Mouse (Mus musculus): ENCODE data around the gene Txnrd2. TPM values are rescaled to one million over a fixed set of nuclear protein-coding genes. Genes with fewer than 3 reads are reported as not detected.

Gene Txnrd2
- polyA plus RNA-seq, 1 experiment from 2014 or later: 24.8 TPM

DNA sequence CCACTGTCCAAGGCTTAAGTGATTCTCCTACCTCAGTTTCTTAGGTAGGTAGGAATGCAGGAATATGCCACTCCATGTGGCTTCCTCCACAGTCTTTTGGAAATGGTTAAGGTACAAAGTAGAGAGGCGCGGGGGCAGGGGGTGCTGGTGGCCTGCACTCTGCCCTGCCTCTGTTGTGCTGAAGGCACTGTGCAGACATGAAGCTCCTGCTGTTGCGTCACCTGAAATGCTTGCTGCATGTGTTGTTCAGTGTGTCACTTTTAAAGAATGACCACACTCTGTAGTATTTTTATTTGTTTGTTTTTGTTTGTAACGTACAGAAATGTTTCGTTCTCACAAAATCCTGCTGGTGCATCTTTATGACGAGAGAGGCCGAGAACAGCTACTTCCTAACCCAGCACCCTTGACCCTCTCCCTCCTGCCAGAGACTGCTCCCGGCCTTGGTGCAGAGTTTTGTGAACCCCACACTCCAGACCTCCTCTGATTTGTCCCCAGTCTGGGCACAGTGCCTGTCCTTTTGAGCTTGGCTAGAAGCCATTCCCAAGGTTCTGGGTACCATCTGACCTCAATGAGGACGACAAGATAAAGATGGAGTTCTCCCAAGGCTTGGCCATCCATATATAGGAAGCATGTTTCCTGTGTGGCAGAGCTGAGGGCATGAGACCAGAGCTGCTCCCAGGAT lies 43.0 kb upstream of the Txnrd2 start:
- Histone ChIP-seq H3K27ac (ENCODE audit: low read depth, low read length) (no peak overlapping the region), H3K36me3 (ENCODE audit: control insufficient read depth, insufficient read depth) (no peaks in the 10 kb centered on the region), H3K27me3 (replicated peaks; ENCODE audit: control insufficient read depth, insufficient read depth, low read length) (no peaks in the 10 kb centered on the region), H3K9ac (ENCODE audit: low read depth, low read length) (no peak overlapping the region), H3K4me3 (ENCODE audit: low read depth, low read length) (no peak overlapping the region), H3K4me2 (replicated peaks; ENCODE audit: low read depth) (no peak overlapping the region), H3K9me3 (ENCODE audit: control insufficient read depth) (no peaks in the 10 kb centered on the region), H3K4me1 (replicated peaks; ENCODE audit: control insufficient read depth, insufficient read depth, low read length) (no peaks in the 10 kb centered on the region)
- ATAC-seq: no peak
- no peak for TF ChIP-seq CTCF (IDR thresholded peaks at IDR 0.05; ENCODE audit: low read depth)
- 69% methylated on average over 9 of the region's 9 CpGs for WGBS

DNA sequence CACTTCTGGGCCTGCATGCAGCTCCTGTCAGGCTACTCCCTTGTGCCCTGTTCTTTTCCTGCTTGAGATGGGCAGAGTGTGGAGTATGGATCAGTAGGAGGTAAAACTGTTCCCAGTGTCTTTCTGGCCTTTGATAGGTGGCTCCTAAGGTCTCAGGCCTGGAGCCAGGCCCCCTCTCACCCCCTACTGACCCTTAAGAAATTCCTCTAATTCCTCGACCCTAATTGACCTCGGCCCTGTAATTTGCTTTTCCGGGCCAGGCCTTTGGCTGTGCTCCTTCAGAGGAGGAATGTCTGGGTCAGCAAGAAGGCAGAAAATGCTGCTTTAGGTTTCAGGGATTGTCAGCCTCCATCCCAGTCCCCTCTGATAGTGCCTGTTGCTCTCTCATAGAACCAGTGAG lies 42.4 kb upstream of the Txnrd2 start:
- Histone ChIP-seq H3K36me3 (ENCODE audit: control insufficient read depth, insufficient read depth) (no peaks in the 10 kb centered on the region), H3K4me2 (replicated peaks; ENCODE audit: low read depth) (no peak overlapping the region), H3K9me3 (ENCODE audit: control insufficient read depth) (no peaks in the 10 kb centered on the region), H3K27ac (ENCODE audit: low read depth, low read length) (no peak overlapping the region), H3K9ac (ENCODE audit: low read depth, low read length) (no peak overlapping the region), H3K4me3 (ENCODE audit: low read depth, low read length) (no peak overlapping the region), H3K4me1 (replicated peaks; ENCODE audit: control insufficient read depth, insufficient read depth, low read length) (no peaks in the 10 kb centered on the region), H3K27me3 (replicated peaks; ENCODE audit: control insufficient read depth, insufficient read depth, low read length) (no peaks in the 10 kb centered on the region)
- no peak for TF ChIP-seq CTCF (IDR thresholded peaks at IDR 0.05; ENCODE audit: low read depth)
- ATAC-seq: no peak
- WGBS: 47% methylated on average over 3 of the region's 3 CpGs

DNA sequence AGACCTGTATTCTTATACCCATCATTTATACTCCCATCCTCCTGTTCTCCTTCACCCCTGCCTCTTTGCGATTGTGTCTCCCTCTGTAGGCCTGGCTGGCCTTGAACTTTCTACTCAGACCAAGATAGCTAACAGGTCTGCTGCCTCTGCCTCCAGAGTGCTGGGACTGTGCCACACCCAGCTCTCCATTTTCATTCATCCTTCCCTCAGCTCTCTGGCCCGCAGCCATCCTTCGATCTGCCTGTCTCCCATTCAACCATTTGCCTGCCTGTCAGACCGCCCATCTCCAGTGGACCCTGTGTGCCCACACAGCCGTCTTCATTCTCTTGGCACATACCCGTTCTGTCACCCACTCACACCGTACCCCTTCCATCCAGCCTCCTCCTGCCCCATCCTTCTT lies 42.0 kb upstream of the Txnrd2 start:
- Histone ChIP-seq H3K27me3 (replicated peaks; ENCODE audit: control insufficient read depth, insufficient read depth, low read length) (no peaks in the 10 kb centered on the region), H3K4me2 (replicated peaks; ENCODE audit: low read depth) (no peak overlapping the region), H3K36me3 (ENCODE audit: control insufficient read depth, insufficient read depth) (no peaks in the 10 kb centered on the region), H3K27ac (ENCODE audit: low read depth, low read length) (no peak overlapping the region), H3K4me1 (replicated peaks; ENCODE audit: control insufficient read depth, insufficient read depth, low read length) (no peaks in the 10 kb centered on the region), H3K9ac (ENCODE audit: low read depth, low read length) (no peak overlapping the region), H3K4me3 (ENCODE audit: low read depth, low read length) (no peak overlapping the region), H3K9me3 (ENCODE audit: control insufficient read depth) (no peaks in the 10 kb centered on the region)
- whole genome bisulfite sequencing: 78% methylated on average over 7 of the region's 7 CpGs
- ATAC-seq: no peak
- no peak for TF ChIP-seq CTCF (IDR thresholded peaks at IDR 0.05; ENCODE audit: low read depth)

DNA sequence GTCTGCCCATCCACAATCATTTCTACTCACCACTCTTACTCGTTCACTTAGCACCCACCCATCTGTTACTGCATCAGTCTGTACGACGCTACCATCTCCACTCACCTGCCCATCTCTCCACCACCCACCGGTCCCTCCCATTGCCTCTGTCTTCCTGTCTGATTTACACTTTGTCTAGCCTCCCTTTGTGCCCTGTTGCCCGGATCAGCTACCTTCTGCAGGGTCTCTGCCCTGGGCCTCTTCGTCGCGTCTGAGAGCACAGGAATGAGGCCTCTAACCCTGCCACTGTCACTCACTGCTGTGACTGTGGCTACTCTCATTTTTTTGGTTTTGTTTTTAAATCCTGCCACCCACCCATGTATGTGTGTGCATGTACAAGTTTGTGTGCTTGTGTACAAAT lies 41.5 kb upstream of the Txnrd2 start:
- Histone ChIP-seq H3K4me2 (replicated peaks; ENCODE audit: low read depth) (no peak overlapping the region), H3K27me3 (replicated peaks; ENCODE audit: control insufficient read depth, insufficient read depth, low read length) (no peaks in the 10 kb centered on the region), H3K4me3 (ENCODE audit: low read depth, low read length) (no peak overlapping the region), H3K27ac (ENCODE audit: low read depth, low read length) (no peak overlapping the region), H3K9me3 (ENCODE audit: control insufficient read depth) (no peaks in the 10 kb centered on the region), H3K4me1 (replicated peaks; ENCODE audit: control insufficient read depth, insufficient read depth, low read length) (no peaks in the 10 kb centered on the region), H3K9ac (ENCODE audit: low read depth, low read length) (no peak overlapping the region), H3K36me3 (ENCODE audit: control insufficient read depth, insufficient read depth) (no peaks in the 10 kb centered on the region)
- ATAC-seq: no peak
- TF ChIP-seq CTCF (IDR thresholded peaks at IDR 0.05; ENCODE audit: low read depth): no peak
- 89% methylated on average over 8 of the region's 8 CpGs for WGBS

DNA sequence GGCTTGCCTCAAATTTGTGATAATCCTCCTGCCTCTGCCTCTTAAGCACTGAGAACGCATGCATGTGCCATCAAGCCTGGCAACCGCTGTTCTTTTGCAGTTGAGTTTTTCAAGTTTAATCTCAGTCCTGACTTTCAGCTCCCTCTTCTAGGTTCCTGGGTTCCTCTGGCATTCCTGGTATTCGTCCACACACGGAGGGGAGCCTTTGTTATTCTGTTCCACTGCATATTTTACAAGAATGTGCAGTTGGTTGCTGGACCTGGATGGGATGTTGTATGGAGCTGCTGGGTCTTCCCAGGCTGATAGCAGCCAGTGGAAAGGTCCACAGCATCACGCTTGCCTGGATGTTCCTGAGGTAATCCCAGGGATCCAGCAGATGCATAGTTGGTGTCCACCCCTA lies 40.8 kb upstream of the Txnrd2 start:
- no peak overlapping the region for H3K4me2 ChIP-seq (replicated peaks; ENCODE audit: low read depth)
- no peak for ATAC-seq
- no peaks in the 10 kb centered on the region for H3K9me3 ChIP-seq (ENCODE audit: control insufficient read depth)
- 78% methylated on average over 5 of the region's 5 CpGs for WGBS
- no peak overlapping the region for H3K27ac ChIP-seq (ENCODE audit: low read depth, low read length)
- H3K4me1 ChIP-seq (replicated peaks; ENCODE audit: control insufficient read depth, insufficient read depth, low read length): no peaks in the 10 kb centered on the region
- no peak overlapping the region for H3K9ac ChIP-seq (ENCODE audit: low read depth, low read length)
- no peak overlapping the region for H3K4me3 ChIP-seq (ENCODE audit: low read depth, low read length)
- no peaks in the 10 kb centered on the region for H3K36me3 ChIP-seq (ENCODE audit: control insufficient read depth, insufficient read depth)
- H3K27me3 ChIP-seq (replicated peaks; ENCODE audit: control insufficient read depth, insufficient read depth, low read length): no peaks in the 10 kb centered on the region
- TF ChIP-seq CTCF (IDR thresholded peaks at IDR 0.05; ENCODE audit: low read depth): no peak

DNA sequence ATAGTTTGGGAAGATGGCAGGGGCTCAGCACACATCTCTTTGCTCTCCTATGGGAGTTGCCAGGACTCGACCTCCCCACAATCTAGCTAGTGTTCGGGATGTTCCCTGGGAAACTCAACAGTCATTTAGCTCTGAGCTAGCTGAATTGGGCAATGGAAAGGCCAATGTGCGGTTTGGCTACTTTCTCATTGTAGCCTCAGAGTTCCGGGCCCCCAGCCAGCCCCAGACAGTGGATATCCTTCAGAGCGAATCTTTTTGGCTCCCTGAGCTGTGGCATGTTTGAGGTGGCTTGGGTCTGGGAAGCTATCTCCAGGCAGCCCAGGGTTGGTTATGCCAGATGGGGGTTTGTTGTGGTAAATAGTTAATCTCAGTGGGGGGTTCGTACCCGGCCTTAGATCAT lies 39.7 kb upstream of the Txnrd2 start:
- Histone ChIP-seq H3K4me1 (replicated peaks; ENCODE audit: control insufficient read depth, insufficient read depth, low read length) (no peaks in the 10 kb centered on the region), H3K27ac (ENCODE audit: low read depth, low read length) (no peak overlapping the region)
- 74% methylated on average over 7 of the region's 7 CpGs for WGBS

DNA sequence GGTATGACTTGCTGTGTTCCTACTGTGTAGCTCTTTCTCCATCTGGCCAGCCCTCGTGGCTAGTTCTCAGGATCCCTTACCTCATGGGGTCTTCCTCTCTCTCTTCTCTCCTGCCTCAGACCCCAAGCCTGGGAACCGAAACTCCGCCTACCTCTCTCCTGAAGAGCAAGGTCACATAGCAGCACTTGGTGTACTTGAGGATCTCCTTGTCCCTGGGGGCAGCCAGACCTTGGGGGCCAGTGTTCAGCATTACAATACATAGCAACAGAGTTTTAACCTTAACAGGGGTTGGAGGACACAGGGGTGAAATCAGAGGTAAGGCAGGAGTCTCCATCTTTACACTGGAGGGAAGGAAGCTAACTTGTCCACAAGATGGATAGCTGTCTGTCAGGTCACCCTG lies 39.2 kb upstream of the Txnrd2 start:
- Histone ChIP-seq H3K36me3 (ENCODE audit: control insufficient read depth, insufficient read depth) (no peaks in the 10 kb centered on the region), H3K27ac (ENCODE audit: low read depth, low read length) (no peak overlapping the region), H3K4me3 (ENCODE audit: low read depth, low read length) (no peak overlapping the region), H3K4me1 (replicated peaks; ENCODE audit: control insufficient read depth, insufficient read depth, low read length) (no peaks in the 10 kb centered on the region), H3K27me3 (replicated peaks; ENCODE audit: control insufficient read depth, insufficient read depth, low read length) (no peaks in the 10 kb centered on the region), H3K4me2 (replicated peaks; ENCODE audit: low read depth) (no peak overlapping the region), H3K9ac (ENCODE audit: low read depth, low read length) (no peak overlapping the region), H3K9me3 (ENCODE audit: control insufficient read depth) (no peaks in the 10 kb centered on the region)
- ATAC-seq: no peak
- no peak for TF ChIP-seq CTCF (IDR thresholded peaks at IDR 0.05; ENCODE audit: low read depth)
- WGBS: 80% methylated on average over 3 of the region's 3 CpGs

More for the DNA sequence above, 39.7 kb upstream of the Txnrd2 start:
- no peak for TF ChIP-seq CTCF (IDR thresholded peaks at IDR 0.05; ENCODE audit: low read depth)
- Histone ChIP-seq H3K4me3 (ENCODE audit: low read depth, low read length) (no peak overlapping the region), H3K4me2 (replicated peaks; ENCODE audit: low read depth) (no peak overlapping the region), H3K36me3 (ENCODE audit: control insufficient read depth, insufficient read depth) (no peaks in the 10 kb centered on the region), H3K27me3 (replicated peaks; ENCODE audit: control insufficient read depth, insufficient read depth, low read length) (no peaks in the 10 kb centered on the region), H3K9me3 (ENCODE audit: control insufficient read depth) (no peaks in the 10 kb centered on the region), H3K9ac (ENCODE audit: low read depth, low read length) (no peak overlapping the region)
- ATAC-seq: no peak

Measured in intestine, postnatal 0 days (tissue).